Mouse (Mus musculus) adrenal gland, postnatal 4 days (tissue): ENCODE results near the gene Chm. TPM values are rescaled to one million over a fixed set of nuclear protein-coding genes. Genes with fewer than 3 reads are reported as not detected.
A peak's percentile ranks its signal among the peaks of the same experiment; 100 is the strongest.
"Not testable (repeated sequence)": the region's sequence is repeated elsewhere in the genome, so short reads cannot be mapped to it uniquely, and the experiment has no call there.

Experiments used
- DNase-seq, 2 experiments: peaks; one replicate each; pipeline ENCODE4 v3.0.0; 2021 to 2022; ENCODE audit warnings: low spot score in 2 of 2, mixed read lengths in 2 of 2
- long read RNA-seq, 2 experiments: library from polyadenylated mRNA; stranded (forward); transcript quantifications; one replicate each; pipeline ENCODE4 v2.0.0; 2021
- microRNA-seq: library from miRNA; unstranded; fragments of <30 nt; microRNA quantifications from one replicate; pipeline ENCODE4 v1.2.0, GENCODE M21; 2021
- total RNA-seq, 2 experiments: library from RNA; stranded (reverse); gene quantifications; 2 replicates each; pipeline ENCODE4 v1.2.3; 2021

Gene Chm
- total RNA-seq: 10 to 100 TPM; 17.6 to 20.1 TPM
- long read RNA-seq, experiment 1, full-length matches to known transcripts: 2 of 3 reads
- long read RNA-seq, experiment 1, partial matches to known transcripts: 0 of 3 reads
- long read RNA-seq, experiment 1, other reads (novel, unspliced or antisense): 1 of 3 reads
- long read RNA-seq, experiment 2, partial matches to known transcripts: 2 of 4 reads
- long read RNA-seq, experiment 2, other reads (novel, unspliced or antisense): 2 of 4 reads

- DNase-seq: peak in 1 of 2 experiments; percentile 5
These were observed at the start of gene Chm for GRCm38 (mm10) chrX:113185230-113185985. Chm (minus strand) TSS chrX:113185517.

GRCm38 (mm10) chrX:113193901-113194300 is 8.6 kb upstream of the Chm start:
- no peak for DNase-seq

- no peak for DNase-seq
These were observed 618 bp downstream of the Chm start for GRCm38 (mm10) chrX:113184569-113185229.

GRCm38 (mm10) chrX:113180856-113181255 is 4.5 kb downstream of the Chm start:
- not testable (repeated sequence) for DNase-seq

- no peak for DNase-seq
These were observed 12.6 kb downstream of the Chm start for GRCm38 (mm10) chrX:113172766-113173165.

GRCm38 (mm10) chrX:113172271-113172670 is 13.0 kb downstream of the Chm start:
- DNase-seq: no peak

- no peak for DNase-seq
These were observed 25.0 kb downstream of the Chm start for GRCm38 (mm10) chrX:113160268-113160860.

GRCm38 (mm10) chrX:113084171-113084570 is 101.1 kb downstream of the Chm start:
- DNase-seq: no peak

GRCm38 (mm10) chrX:113076053-113076452 is 109.3 kb downstream of the Chm start:
- DNase-seq: no peak

GRCm38 (mm10) chrX:113074823-113075222 is 110.5 kb downstream of the Chm start:
- no peak for DNase-seq

- DNase-seq: no peak
These were observed 181.7 kb downstream of the Chm start for GRCm38 (mm10) chrX:113003621-113004020.

- DNase-seq: no peak
These were observed 183.1 kb downstream of the Chm start for GRCm38 (mm10) chrX:113002192-113002591.

Small RNA genes within 50 kb of the gene (microRNA-seq; reads per million reads assigned to microRNA genes)
- 2,227 reads per million, percentile 85 among the genes with 10 or more reads in this experiment for gene Mir361

Other genes starting within 250 kb of the Chm start
- 1 to 10 TPM; 1.8 to 2.7 TPM for gene Dach2, start 112.0 kb upstream of the Chm start, total RNA-seq